Mouse (Mus musculus) kidney, postnatal 14 days (tissue): ENCODE data around the gene Eef1akmt4.
"Not testable (repeated sequence)": the region's sequence is repeated elsewhere in the genome, so short reads cannot be mapped to it uniquely, and the experiment has no call there.

ENCODE experiments used
- DNase-seq: peaks from one replicate; pipeline ENCODE4 v3.0.0; 2022; ENCODE audit warnings: mixed read lengths

The Eef1akmt4 gene

DNA sequence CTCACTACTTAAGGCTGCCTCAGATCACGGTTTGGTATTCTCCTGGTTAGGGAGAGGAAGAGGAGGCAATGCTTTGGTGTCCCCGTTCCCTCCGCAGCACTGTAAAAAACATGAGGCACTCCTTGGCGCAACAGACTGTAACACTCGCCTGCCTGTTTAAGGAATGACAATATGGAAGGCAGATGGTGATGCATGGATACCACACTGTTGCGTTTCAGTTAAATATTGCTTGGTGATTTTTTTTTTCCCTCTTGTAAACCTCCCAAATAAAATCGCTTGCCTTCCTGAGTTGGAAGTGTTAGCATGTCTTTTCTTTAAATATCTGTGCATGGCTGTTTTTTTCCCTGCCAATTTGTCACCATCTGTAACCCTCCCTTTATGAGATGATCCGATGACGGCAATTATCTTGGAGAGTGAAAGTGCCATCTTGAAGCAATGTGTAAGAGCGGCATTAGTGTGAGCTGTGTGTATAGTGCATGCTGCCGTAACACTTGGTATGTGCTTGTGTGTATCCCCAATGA is 17.5 kb downstream of the Eef1akmt4 start:
- no peak for DNase-seq

DNA sequence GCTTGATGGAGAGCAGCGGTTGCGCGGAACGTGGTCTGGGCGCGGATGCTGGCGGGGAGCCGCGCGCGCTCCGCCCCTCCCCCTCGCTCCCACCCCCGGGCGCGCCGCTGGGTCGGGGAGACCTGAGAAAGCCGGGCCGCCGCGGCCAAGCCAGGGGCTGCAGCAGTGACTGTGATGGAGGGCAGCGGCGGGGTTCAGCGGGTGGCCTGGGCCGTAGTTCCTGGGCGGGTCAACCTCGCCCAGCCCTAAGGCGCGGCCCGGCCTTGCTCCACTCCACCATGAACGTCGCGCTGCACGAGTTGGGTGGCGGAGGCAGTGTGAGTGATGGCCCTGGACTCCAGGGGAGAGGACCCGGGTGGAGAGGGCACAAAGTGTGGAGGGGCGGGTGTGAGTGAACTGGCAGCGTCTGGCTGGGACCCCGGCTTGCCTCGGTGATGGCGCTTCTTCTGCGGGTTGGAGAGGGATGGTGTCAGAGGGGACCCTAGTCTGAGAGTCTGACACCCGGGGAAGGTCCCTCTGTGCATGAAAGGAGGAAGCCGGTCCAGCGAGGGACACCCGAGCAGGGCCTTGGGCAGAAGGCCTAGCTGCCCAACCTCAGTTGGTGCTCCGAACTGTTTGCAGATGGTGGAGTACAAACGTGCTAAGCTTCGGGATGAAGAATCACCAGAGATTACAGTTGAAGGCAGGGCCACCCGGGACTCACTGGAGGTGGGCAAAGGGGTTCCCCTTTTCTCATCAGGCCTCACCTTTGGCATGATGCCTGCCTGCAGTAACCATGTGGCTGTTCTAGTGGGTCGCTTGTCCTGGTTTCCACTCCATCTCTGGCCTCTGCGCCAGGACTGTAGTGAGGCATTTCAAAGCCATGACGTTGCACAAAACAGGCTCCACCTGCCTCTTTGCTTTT is 18.6 kb downstream of the Eef1akmt4 start, which contains the start of gene Ece2:
Gene Ece2, plus strand, starts transcription at position 98 of the 904 bp plus-strand sequence.
- DNase-seq = no peak

GRCm38 (mm10) chr16:20637410-20637809 is 26.0 kb downstream of the Eef1akmt4 start:
- DNase-seq = no peak

GRCm38 (mm10) chr16:20638367-20638766 is 27.0 kb downstream of the Eef1akmt4 start:
- DNase-seq = no peak

DNA sequence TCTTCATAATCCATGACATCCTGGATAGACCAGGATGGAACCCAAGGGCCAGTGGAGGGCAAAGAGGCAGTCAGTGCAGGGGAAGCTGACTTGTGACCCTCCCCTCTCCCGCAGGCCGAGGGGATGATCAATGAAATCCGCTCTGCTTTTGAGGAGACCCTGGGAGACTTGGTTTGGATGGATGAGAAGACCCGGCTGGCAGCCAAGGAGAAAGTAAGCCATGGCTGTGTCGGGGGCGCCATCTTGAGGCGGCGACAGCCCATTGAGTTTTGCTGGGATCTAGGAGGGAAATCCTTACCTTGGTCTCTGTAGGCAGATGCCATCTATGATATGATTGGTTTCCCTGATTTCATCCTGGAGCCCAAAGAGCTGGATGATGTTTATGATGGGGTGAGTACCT is 30.8 kb downstream of the Eef1akmt4 start:
- peak; percentile 80 for DNase-seq

- no peak for DNase-seq
Observed at GRCm38 (mm10) chr16:20643911-20644310, 32.5 kb downstream of the Eef1akmt4 start.

DNA sequence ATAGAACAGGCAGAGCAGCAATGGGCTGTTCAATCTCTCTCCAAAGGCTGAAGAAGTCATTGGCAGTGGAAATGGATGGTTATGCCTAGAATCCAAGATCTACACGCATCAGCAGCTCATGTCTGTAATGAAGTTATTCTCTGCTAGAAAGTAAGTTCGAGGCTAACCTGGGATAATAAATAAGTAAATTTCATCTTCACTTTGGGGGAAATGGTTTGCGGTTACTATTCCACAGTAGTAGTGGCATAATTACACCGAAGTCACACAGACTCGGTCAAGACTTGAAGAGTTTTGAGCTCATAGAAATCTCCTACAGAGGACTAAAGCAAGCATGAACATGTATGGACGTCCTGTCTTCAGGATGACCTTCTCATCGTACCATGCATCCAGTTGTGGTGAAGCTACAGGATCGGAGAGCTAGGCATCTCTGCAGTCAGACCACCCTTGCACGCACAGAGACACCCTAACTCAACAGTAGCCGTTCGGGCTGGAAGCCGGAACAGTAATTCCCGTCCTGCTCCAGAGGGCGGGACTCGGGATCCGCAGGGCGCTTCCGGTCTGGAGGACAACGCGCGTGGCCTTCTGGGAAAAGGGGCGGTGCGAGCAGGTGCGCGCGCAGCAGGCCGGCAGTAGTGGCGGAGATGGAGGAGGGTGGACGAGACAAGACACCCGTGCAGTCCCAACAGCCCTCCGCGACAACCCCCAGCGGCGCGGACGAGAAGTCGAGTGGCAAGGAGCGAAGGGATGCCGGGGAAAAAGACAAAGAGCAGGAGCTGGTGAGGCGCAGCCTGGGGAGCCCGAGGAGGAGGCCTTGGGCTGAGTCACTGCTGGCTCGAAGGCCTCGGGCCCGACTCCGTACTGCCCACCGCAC is 39.9 kb downstream of the Eef1akmt4 start, which contains the start of gene Psmd2:
Gene Psmd2, plus strand, starts transcription at position 577 of the 871 bp plus-strand sequence.
- DNase-seq = peak; percentile 98

GRCm38 (mm10) chr16:20651947-20652310 is 40.5 kb downstream of the Eef1akmt4 start:
- DNase-seq = no peak

DNA sequence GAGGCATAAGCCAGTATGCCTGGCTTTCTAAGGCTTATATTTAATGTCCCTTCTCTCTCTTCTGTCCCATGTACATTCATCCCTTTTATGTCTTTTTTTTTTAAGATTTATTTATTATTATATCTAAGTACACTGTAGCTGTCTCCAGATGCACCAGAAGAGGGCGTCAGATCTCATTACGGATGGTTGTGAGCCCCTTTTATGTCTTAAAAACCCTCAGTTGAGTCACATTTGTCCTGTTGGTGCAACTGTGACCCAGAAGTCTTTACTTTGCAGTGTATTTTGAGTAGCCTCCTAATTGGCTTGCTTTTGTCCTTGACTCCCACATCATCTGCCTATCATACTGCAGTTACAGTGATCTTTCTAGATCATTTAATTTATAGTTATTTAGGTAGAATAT is 41.9 kb downstream of the Eef1akmt4 start:
- DNase-seq = no peak

DNA sequence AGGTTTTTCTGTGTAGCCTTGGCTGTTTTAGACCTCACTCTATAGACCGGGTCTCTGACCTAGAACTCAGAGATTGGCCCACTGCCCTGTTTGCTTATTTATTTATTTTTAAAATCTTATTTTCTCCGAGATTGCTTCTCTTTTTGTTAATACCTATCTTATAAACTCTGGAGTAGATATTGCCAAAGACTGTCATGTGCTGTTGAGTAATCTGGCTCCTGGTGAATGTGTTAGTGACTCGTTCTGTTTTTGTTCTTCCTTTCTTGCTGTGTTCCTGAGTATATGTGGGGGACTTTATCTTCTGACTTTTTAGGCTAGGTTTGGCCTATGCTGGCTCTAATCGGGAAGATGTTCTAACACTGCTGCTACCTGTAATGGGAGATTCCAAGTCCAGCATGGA is 46.3 kb downstream of the Eef1akmt4 start:
- no peak for DNase-seq

GRCm38 (mm10) chr16:20668013-20668412 is 56.6 kb downstream of the Eef1akmt4 start, which contains the start of gene Eif4g1:
Gene Eif4g1 (plus strand): TSS chr16:20668313.
- DNase-seq = not testable (repeated sequence)
